24 mouse cellular contexts compared by ENCODE assay signal in genomic region chr1:72320759-72321158, GRCm38 (mm10).
"Had no signal": no experiment of that assay in that cellular context is flagged by ENCODE, and none has a peak within 500 bp of the region (broad histone marks: within the 10 kb centered on the region; RNA-seq: fewer than 3 reads in every experiment).

No protein-coding gene starts in this region.

- H3K4me1 ChIP-seq: intestine, embryonic 15.5 days; kidney, embryonic 15.5 days; limb, embryonic 10.5 days; limb, embryonic 13.5 days; liver, embryonic 13.5 days; megakaryocyte, embryonic 14.5 days; midbrain, embryonic 15.5 days; neural tube, embryonic 12.5 days; neural tube, embryonic 15.5 days; stomach, embryonic 15.5 days had no signal

- H3K36me3 ChIP-seq: midbrain, embryonic 15.5 days had no signal

- H3K9ac ChIP-seq: intestine, embryonic 15.5 days; kidney, embryonic 15.5 days; limb, embryonic 13.5 days; liver, embryonic 13.5 days; liver, postnatal 0 days; lung, embryonic 14.5 days; midbrain, embryonic 15.5 days; neural tube, embryonic 12.5 days; neural tube, embryonic 15.5 days; stomach, embryonic 15.5 days had no signal

- H3K9me3 ChIP-seq: intestine, embryonic 15.5 days; kidney, embryonic 15.5 days; limb, embryonic 10.5 days; limb, embryonic 13.5 days; liver, embryonic 13.5 days; megakaryocyte, embryonic 14.5 days; midbrain, embryonic 10.5 days; midbrain, embryonic 15.5 days; neural tube, embryonic 12.5 days; neural tube, embryonic 15.5 days; stomach, embryonic 15.5 days had no signal

- DNase-seq: kidney, adult 11 months; kidney, adult 8-10 months; kidney, postnatal 14 days; layer of hippocampus, adult 9-11 months; liver; liver, embryonic 13.5 days; liver, postnatal 0 days; lung, embryonic 14.5 days; right cerebral cortex, adult 18-20 months; right cerebral cortex, postnatal 14 days; right cerebral cortex, postnatal 4 days; thymus, postnatal 4 days had no signal

- H3K4me2 ChIP-seq: intestine, embryonic 15.5 days; kidney, embryonic 15.5 days; limb, embryonic 13.5 days; liver, embryonic 13.5 days; lung, embryonic 14.5 days; midbrain, embryonic 15.5 days; neural tube, embryonic 12.5 days; neural tube, embryonic 15.5 days; stomach, embryonic 15.5 days had no signal

- H3K27ac ChIP-seq: intestine, embryonic 15.5 days; kidney, embryonic 15.5 days; layer of hippocampus, adult 2 months; limb, embryonic 10.5 days; limb, embryonic 13.5 days; liver, embryonic 13.5 days; midbrain, embryonic 10.5 days; midbrain, embryonic 15.5 days; neural tube, embryonic 12.5 days; neural tube, embryonic 15.5 days; stomach, embryonic 15.5 days had no signal

- ATAC-seq: intestine, embryonic 15.5 days; liver, postnatal 0 days; lung, postnatal 0 days; midbrain, embryonic 15.5 days had no signal

- H3K27me3 ChIP-seq: intestine, embryonic 15.5 days; kidney, embryonic 15.5 days; limb, embryonic 13.5 days; liver, embryonic 13.5 days; megakaryocyte, embryonic 14.5 days; midbrain, embryonic 15.5 days; neural tube, embryonic 12.5 days; neural tube, embryonic 15.5 days; stomach, embryonic 15.5 days had no signal

- H3K4me3 ChIP-seq: intestine, embryonic 15.5 days; kidney, embryonic 15.5 days; layer of hippocampus, adult 2 months; limb, embryonic 10.5 days; limb, embryonic 13.5 days; liver, embryonic 13.5 days; megakaryocyte, embryonic 14.5 days; midbrain, embryonic 10.5 days; midbrain, embryonic 15.5 days; neural tube, embryonic 12.5 days; neural tube, embryonic 15.5 days; stomach, embryonic 15.5 days had no signal
